Mouse (Mus musculus) inflammation-experienced regulatory T-cells, adult 16 weeks (primary cell): ENCODE results near the gene Gins2. TPM values are rescaled to one million over a fixed set of nuclear protein-coding genes. Genes with fewer than 3 reads are reported as not detected.

Experiments used
- polyA plus RNA-seq: library from polyadenylated mRNA; unstranded; fragments of 100-300 nt; shearing (Covaris generic); gene quantifications from one replicate; pipeline ENCODE4 v1.2.1, GENCODE M21; 2017

Gene Gins2
- polyA plus RNA-seq = 15.8 TPM

DNA sequence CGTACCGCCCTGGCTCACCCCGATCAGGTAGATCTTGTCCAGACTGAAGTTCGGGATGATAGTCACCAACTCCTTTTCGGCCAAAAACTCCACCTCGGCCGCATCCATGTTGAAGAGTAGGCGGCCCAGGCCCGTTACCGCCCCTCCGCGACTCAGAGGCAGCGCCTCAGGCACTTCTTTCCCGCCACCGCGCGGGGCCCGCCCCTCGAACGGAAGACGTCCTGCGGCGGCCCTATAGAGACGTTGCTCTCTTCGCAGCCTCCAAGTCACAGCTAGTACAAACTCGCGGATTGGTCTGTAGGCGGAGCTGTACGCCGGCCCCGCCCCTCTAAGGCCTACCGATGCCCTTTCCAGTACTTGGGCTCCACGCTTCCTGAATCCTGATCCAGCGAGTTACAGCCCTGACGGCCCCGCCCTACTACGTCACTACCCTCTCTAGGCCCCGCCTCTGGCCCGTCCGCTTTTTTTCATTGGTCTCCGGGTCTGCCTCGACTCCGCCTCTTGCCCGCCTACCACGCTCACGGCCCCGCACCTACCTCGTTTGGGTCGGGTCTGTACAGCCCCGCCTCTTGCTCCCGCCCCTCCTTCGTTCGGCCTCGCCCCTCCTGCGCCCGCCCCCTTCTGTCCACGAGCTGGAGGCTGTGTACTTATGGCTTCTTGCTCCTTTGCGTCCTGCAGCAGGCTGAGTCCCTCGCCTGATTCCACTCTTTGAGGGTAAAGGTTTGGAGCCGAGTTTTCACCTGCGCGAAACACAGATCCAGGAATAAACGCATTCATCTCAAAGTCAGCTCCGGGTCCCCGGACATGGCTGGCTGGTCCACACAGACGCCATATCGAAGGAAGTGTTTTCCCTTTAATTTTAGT is at the start of gene Gins2:
Gene Gins2 (minus strand): TSS at position 397 of the 864 bp plus-strand sequence.

Other genes with a start within 250 kb of the Gins2 start
- gene 1190005I06Rik, start 58.3 kb upstream of the Gins2 start, polyA plus RNA-seq = not detected
- gene Gm27021, start 78.8 kb upstream of the Gins2 start, polyA plus RNA-seq = not detected
- 774 TPM for gene Cox4i1, start 78.9 kb upstream of the Gins2 start, polyA plus RNA-seq
- gene Emc8, start 79.3 kb upstream of the Gins2 start, polyA plus RNA-seq = 76.4 TPM
- gene Irf8, start 147.1 kb upstream of the Gins2 start, polyA plus RNA-seq = 53.9 TPM